Mouse (Mus musculus) induced T-regulatory cell, adult 2 months (primary cell): ENCODE measurements around the gene Gm28035.

Experiments used
- DNase-seq: peaks from one replicate; pipeline ENCODE4 v3.0.0-alpha.2; 2012; ENCODE audit warnings: low read depth

The Gm28035 gene

GRCm38 (mm10) chr2:30261921-30262839 lies 21.8 kb downstream of the Gm28035 start:
- DNase-seq = no peak

GRCm38 (mm10) chr2:30262840-30263441 lies 22.6 kb downstream of the Gm28035 start:
- no peak for DNase-seq

- no peak for DNase-seq
Observed at GRCm38 (mm10) chr2:30263811-30264210, 23.4 kb downstream of the Gm28035 start.

GRCm38 (mm10) chr2:30264671-30265519 lies 24.5 kb downstream of the Gm28035 start:
- DNase-seq = no peak

DNA sequence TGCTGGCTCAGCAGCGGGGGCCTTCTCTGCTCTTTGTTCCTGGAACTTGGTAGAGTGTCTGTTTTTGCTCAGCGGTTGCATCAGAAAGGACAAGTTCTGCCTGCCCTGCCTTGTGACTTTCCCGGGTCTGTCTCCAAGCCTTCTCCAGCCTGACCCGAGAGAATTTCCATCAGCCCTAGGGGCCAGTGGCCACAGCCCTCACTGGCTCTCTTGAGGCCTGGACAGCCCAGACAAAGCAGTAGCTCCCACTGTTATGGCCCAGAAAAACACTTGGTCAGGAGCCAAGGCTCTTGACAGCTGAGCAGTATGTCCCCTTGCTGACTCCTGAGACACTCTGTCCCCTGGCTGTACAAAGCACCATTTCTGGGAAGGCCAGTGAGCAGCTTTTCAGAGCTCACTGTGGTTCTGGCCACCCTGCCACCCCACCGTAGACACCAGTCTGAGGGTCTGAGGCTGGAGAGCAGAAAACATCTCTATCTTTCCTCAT lies 25.4 kb downstream of the Gm28035 start, which contains the start of gene Phyhd1:
Phyhd1 (plus strand) TSS at position 437 of the 487 bp plus-strand sequence.
- DNase-seq = no peak

DNA sequence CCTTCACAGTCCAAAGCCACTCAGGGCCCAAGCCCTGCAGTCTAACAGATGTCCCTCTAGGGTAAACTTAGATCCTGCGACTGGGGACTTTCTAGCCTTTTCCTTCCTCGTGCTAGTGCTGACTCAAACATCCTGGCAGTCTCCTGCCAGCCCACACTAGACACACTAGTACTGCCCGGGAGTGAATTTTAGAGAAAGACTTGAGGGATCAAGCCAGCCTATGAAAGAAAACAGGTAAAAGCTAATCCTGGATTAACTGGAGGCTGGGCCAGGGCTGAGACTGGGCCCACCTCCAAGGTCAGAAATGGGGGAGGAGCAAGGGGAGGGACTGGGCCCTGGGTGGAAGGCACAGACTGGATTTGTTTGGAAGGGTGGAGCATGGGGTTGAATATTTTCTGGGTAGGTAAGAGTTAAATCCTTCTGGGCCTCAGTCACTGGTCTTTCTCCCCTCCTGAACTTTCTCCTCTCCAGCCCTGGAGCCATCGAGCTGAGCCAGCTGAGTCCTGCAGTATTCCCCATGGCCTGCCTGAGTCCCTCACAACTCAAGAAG lies 26.1 kb downstream of the Gm28035 start:
- DNase-seq = peak; percentile 41

- DNase-seq = no peak
Observed at GRCm38 (mm10) chr2:30267466-30267865, 27.1 kb downstream of the Gm28035 start.

DNA sequence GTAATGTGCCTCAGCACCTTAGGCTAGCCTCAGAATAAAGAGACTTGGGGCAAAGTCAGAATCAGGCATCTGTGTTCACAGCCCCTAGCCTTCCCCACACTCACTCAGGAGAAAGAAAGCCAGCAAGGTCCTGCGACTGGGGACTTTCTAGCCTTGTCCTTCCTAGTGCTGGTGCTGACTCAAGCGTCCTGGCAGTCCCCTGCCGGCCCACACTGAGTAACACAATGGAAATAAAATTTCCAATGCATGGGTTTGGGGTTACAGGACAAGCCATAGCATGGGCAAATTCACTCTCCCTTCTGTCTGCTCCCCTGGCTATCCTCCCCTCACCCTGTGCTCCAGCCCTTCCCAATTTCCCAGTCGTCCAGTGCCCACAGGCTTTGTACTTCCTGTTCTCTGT lies 28.0 kb downstream of the Gm28035 start:
- DNase-seq = no peak

GRCm38 (mm10) chr2:30269241-30269990 lies 29.0 kb downstream of the Gm28035 start:
- DNase-seq = peak; percentile 23

GRCm38 (mm10) chr2:30270134-30270533 lies 29.8 kb downstream of the Gm28035 start:
- DNase-seq = peak; percentile 86

DNA sequence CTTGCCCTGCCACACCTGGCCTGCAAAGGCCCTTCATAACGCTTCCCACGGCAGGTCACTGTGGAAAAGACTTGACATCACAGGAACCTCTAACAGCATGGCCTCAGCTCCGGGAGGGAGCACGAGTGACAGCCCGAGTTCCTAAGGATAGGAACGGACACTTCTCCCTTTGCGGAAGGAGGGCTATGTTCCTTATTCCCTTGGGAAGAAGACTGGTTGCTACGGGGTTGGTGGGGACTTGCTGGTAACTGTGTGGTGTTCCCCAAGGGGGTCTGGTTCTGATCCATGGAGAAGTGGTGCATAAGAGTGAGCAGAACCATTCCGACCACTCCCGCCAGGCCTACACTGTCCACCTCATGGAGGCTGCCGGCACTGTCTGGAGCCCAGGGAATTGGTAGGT lies 40.4 kb downstream of the Gm28035 start, which contains the start of gene Gm28038:
Gm28038 (plus strand) TSS at position 301 of the 400 bp plus-strand sequence.
- no peak for DNase-seq

GRCm38 (mm10) chr2:30281651-30282050 lies 41.3 kb downstream of the Gm28035 start:
- DNase-seq = no peak

DNA sequence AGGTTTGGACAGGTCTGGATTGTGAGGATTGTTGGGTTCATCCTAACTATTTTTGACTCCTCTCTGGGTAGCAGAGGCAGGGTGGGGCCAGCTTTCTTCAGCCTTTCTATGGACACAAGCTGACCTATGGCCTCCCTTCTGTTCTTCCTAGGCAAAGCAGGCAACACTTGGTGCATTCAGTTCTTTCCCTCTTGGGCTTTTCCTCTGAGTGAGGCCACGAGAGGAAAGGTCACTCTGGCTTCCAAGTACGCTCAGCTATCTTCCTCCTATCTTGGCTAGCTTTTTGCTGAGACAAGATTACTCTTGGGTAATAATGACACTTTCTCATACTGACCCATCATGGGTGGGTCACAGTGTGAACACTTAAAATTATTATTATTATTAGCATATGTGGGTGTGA lies 42.8 kb downstream of the Gm28035 start:
- DNase-seq = no peak

DNA sequence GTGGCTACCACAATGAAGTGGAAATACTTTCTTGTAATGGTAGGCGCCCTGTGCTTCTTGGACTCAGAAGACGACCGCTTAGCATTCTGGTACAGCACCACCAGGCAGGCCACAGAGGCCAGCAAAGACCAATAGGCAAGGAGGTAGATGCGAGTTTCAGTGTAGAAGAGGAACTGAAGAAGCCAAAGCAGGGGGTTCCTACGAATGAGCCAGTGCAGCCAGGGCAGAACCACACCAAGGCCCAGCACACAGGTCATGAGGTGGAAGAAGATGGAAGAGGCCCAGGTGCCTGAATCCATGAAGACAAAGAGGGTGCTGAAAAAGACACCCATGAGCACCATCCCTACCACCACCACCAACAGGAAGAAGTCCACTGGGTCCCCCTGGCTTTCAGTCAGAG lies 44.6 kb downstream of the Gm28035 start:
- no peak for DNase-seq

DNA sequence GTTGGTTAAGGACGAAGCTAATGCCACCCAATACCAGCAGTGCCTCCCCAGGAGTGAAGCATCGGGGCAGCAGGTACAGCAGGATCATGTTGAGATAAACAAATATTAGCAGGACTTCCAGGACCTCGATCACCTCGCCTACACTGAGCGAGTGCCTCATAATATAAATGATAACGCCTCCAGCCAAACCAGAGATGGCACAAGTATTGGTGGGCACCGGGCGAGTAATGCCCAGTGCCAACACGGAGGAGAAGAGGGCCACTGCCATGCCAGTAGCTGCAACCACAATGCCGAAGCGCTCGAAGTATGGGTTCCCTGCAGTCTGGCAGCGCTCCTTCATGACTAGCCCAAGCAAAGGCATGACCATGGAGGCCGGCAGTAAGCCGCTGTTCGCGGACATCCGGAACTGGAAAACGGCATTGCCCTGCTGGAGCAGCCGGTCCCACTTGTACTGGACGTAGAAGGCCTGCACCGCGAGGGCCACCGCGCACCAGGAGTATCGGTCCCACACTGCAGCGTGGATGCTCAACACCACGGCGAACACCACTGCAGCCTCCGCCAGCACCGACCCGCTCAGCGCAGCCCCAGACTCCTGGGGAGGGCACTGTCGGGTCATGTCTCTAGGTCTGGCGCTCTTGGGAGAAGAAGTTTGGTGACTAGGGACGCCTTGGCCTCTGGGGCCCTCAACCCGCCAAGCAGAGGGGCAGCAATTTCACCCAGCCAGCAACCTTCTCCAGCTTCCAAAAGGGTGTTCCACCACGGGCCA lies 45.2 kb downstream of the Gm28035 start:
- DNase-seq = no peak

- DNase-seq = peak; percentile 98
Observed at GRCm38 (mm10) chr2:30286192-30287026, 46.0 kb downstream of the Gm28035 start, which contains the start of the genes Dolk and Nup188. Dolk (minus strand) TSS chr2:30286334. Nup188 (plus strand) TSS chr2:30286397.

- peak; percentile 51 for DNase-seq
Observed at GRCm38 (mm10) chr2:30287027-30287373, 46.6 kb downstream of the Gm28035 start.

DNA sequence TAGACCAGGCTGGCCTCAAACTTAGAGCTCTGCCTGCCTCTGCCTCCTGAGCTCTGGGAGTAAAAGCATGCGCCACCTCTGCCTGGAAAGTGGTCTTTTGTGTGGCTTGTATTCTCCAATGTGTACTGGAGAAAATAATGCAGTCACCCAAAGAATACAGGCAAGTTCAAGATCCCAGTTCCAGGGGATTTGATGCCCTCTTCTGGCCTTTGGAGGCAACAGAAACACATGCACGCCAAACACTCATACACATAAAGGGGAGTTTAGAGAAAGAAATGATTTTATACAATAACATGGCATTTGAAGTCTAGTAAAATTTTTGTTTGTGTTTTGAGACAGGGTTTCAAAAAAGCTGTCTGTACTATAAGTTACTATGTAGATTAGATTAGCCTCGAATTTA lies 59.2 kb downstream of the Gm28035 start:
- DNase-seq = no peak

DNA sequence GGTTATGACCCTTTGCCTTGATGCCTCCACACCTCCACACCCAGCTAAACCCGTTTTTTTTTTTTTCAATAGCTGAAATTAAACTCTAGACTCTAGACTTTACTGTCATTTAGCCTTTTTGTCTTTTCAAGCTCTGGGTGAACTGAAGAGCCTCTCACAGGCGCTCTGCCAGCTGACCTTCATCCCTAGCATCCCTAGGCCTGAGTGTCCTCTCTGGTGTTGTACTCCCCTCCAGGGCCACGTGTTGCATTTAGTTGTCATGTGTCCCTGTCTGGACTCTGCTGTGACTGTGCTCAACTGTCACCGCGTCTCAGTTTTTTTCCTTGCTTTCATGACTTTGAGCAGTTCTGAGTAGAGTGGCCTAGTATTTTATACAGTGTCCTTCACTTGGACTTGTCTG lies 59.6 kb downstream of the Gm28035 start:
- no peak for DNase-seq
